Mouse (Mus musculus) liver, adult 2 months (tissue): Measurements from ENCODE around the gene Mitf.

Experiments
- CTCF ChIP-seq: fragments of 200-500 bp; IDR thresholded peaks from 2 replicates; pipeline ENCODE4 v1.5.1; 2011; ENCODE audit warnings: low read depth, low read length, control low read depth
- POLR2A ChIP-seq: fragments of 200-500 bp; IDR thresholded peaks from 2 replicates; pipeline ENCODE4 v1.6.1; 2011; ENCODE audit warnings: low read length, control low read depth; ENCODE audit not compliant: insufficient read depth; ENCODE audit errors: extremely low read depth

DNA sequence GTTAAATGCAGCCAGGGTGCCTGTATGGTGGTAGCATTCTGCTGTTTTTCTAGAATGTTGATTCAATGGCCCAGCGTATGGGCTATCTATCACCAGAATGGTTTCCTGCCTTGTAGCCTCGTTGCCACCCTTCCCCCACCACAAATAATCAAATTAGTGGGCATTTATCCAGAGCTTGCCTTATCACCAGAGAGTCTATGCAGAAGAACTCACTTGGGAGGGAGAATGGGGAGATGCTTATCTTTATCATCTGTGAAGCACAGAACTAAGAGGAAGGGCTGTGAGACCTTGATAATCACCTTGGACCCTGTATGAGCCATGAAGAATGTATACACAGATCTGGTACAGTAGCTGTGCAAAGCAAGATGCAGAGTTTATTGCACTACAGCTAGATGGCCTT is 70.1 kb downstream of the Mitf start:
- TF ChIP-seq POLR2A (no peak), CTCF (no peak)
